Mouse (Mus musculus) layer of hippocampus, postnatal 14 days (tissue): ENCODE results near the gene Anpep. TPM values are rescaled to one million over a fixed set of nuclear protein-coding genes. Genes with fewer than 3 reads are reported as not detected.

ENCODE experiments used
- DNase-seq, 2 experiments: peaks; one replicate each; pipeline ENCODE4 v3.0.0; 2021 to 2022; ENCODE audit warnings: low spot score in 2 of 2, mixed read lengths in 1 of 2
- long read RNA-seq, 2 experiments: library from polyadenylated mRNA; stranded (forward); transcript quantifications; one replicate each; pipeline ENCODE4 v2.0.0; 2021
- total RNA-seq, 2 experiments: library from RNA; stranded (reverse); gene quantifications; 2 replicates each; pipeline ENCODE4 v1.2.3; 2021

Gene Anpep
- total RNA-seq: 1 to 10 TPM; 4.6 to 5.3 TPM
- long read RNA-seq, experiment 1, partial matches to known transcripts: 0 of 1 reads
- long read RNA-seq, experiment 1, other reads (novel, unspliced or antisense): 0 of 1 reads
- long read RNA-seq, experiment 2, partial matches to known transcripts: 1 of 2 reads
- long read RNA-seq, experiment 2, other reads (novel, unspliced or antisense): 0 of 2 reads

GRCm38 (mm10) chr7:79860811-79861210 lies at the start of gene Anpep:
Gene Anpep (minus strand): TSS chr7:79861059.
- no peak for DNase-seq

- no peak for DNase-seq
Measured at GRCm38 (mm10) chr7:79907356-79907755, 46.5 kb upstream of the Anpep start.

GRCm38 (mm10) chr7:79906914-79907313 lies 46.1 kb upstream of the Anpep start:
- DNase-seq: no peak

- DNase-seq: no peak
Measured at GRCm38 (mm10) chr7:79905193-79905592, 44.3 kb upstream of the Anpep start.

GRCm38 (mm10) chr7:79903160-79903792 lies 42.4 kb upstream of the Anpep start:
- DNase-seq: no peak

GRCm38 (mm10) chr7:79900753-79901152 lies 39.9 kb upstream of the Anpep start:
- DNase-seq: no peak

GRCm38 (mm10) chr7:79895225-79895624 lies 34.4 kb upstream of the Anpep start:
- DNase-seq: no peak

- no peak for DNase-seq
Measured at GRCm38 (mm10) chr7:79894790-79895189, 33.9 kb upstream of the Anpep start.

- no peak for DNase-seq
Measured at GRCm38 (mm10) chr7:79892576-79893428, 31.9 kb upstream of the Anpep start.

- no peak for DNase-seq
Measured at GRCm38 (mm10) chr7:79890436-79891221, 29.8 kb upstream of the Anpep start.

- DNase-seq: no peak
Measured at GRCm38 (mm10) chr7:79888603-79889002, 27.7 kb upstream of the Anpep start.

- no peak for DNase-seq
Measured at GRCm38 (mm10) chr7:79883613-79884334, 22.9 kb upstream of the Anpep start.

GRCm38 (mm10) chr7:79881901-79882300 lies 21.0 kb upstream of the Anpep start:
- no peak for DNase-seq

GRCm38 (mm10) chr7:79880998-79881397 lies 20.1 kb upstream of the Anpep start:
- DNase-seq: no peak

GRCm38 (mm10) chr7:79880033-79880432 lies 19.2 kb upstream of the Anpep start:
- DNase-seq: no peak

GRCm38 (mm10) chr7:79878455-79879025 lies 17.7 kb upstream of the Anpep start:
- DNase-seq: no peak

- DNase-seq: no peak
Measured at GRCm38 (mm10) chr7:79873407-79873806, 12.5 kb upstream of the Anpep start.

GRCm38 (mm10) chr7:79871797-79872345 lies 11.0 kb upstream of the Anpep start:
- DNase-seq: no peak

GRCm38 (mm10) chr7:79869072-79869719 lies 8.3 kb upstream of the Anpep start:
- no peak for DNase-seq

GRCm38 (mm10) chr7:79868475-79868874 lies 7.6 kb upstream of the Anpep start:
- DNase-seq: no peak
